ENCODE assay signal across 13 mouse cellular contexts in genomic region chr1:190127878-190128277, GRCm38 (mm10). TPM values are rescaled to one million over a fixed set of nuclear protein-coding genes. Genes with fewer than 3 reads are reported as not detected.
DNase-seq lines count a peak whose midpoint lies in the region; ATAC-seq and TF ChIP-seq lines count a peak whose summit lies in the region.
"Had no signal": no experiment of that assay in that cellular context is flagged by ENCODE, and none has a peak within 500 bp of the region (broad histone marks: within the 10 kb centered on the region; RNA-seq: fewer than 3 reads in every experiment).

No protein-coding gene starts in this region.

- no peak overlapping the region for H3K9ac ChIP-seq in stomach, postnatal 0 days (ENCODE audit: low read length)
- H3K9ac ChIP-seq: neural tube, embryonic 12.5 days had no signal

- no peak overlapping the region for H3K4me2 ChIP-seq in stomach, postnatal 0 days (replicated peaks; ENCODE audit: low read depth)

- peak overlapping the region; percentile 53; the same call in 1 of the 2 replicates for H3K27ac ChIP-seq in layer of hippocampus, adult 2 months
- no peak overlapping the region for H3K27ac ChIP-seq in stomach, postnatal 0 days (replicated peaks)
- H3K27ac ChIP-seq: neural tube, embryonic 12.5 days had no signal

- no peak for TF ChIP-seq EP300 in stomach, postnatal 0 days (optimal IDR thresholded peaks at IDR 0.05)

- intact Hi-C loops in heart, postnatal 14 days (cut with DNase I), result loop anchor here (5.0 kb wide), 1 partner anchor 44 kb away; the partner anchor contains the start of gene Prox1

- no peaks in the 10 kb centered on the region for H3K27me3 ChIP-seq in stomach, postnatal 0 days (ENCODE audit: control insufficient read depth, insufficient read depth, low read length)
- H3K27me3 ChIP-seq: neural tube, embryonic 12.5 days had no signal

- DNase-seq in layer of hippocampus, adult 2 months (ENCODE audit: low spot score in 2 of 2), result no peak
- DNase-seq in layer of hippocampus, adult 9-10 months (ENCODE audit: low spot score), result no peak
- DNase-seq in adrenal gland, adult 2 months, result peak; percentile 86
- DNase-seq in brain, adult 2 months (ENCODE audit: low read depth, low spot score), result peak; percentile 23
- peak; percentile 39 to 62 for DNase-seq in heart, postnatal 14 days
- no peak for DNase-seq in lung, postnatal 14 days
- no peak for DNase-seq in stomach, postnatal 0 days (ENCODE audit: low spot score)
- no peak for DNase-seq in urinary bladder, postnatal 10 days (ENCODE audit: low spot score)
- DNase-seq: kidney, postnatal 25 days; lung, postnatal 10 days had no signal

- no peaks in the 10 kb centered on the region for H3K9me3 ChIP-seq in stomach, postnatal 0 days (ENCODE audit: control insufficient read depth, low read length)
- H3K9me3 ChIP-seq: neural tube, embryonic 12.5 days had no signal

- no peak for TF ChIP-seq CTCF in layer of hippocampus, adult 2 months (conservative IDR thresholded peaks at IDR 0.05)
- TF ChIP-seq CTCF in stomach, postnatal 0 days (IDR thresholded peaks at IDR 0.05; ENCODE audit: low read depth), result no peak

- no peak for ATAC-seq in stomach, postnatal 0 days (ENCODE audit: low FRiP score, low TSS enrichment)
- ATAC-seq: forebrain, embryonic 14.5 days had no signal

- no peak overlapping the region for H3K4me3 ChIP-seq in layer of hippocampus, adult 2 months
- no peak overlapping the region for H3K4me3 ChIP-seq in stomach, postnatal 0 days (ENCODE audit: low read depth, low read length)
- H3K4me3 ChIP-seq: neural tube, embryonic 12.5 days had no signal

- 52% methylated on average over 5 of the region's 5 CpGs for WGBS in stomach, postnatal 0 days

- H3K36me3 ChIP-seq in stomach, postnatal 0 days (ENCODE audit: control insufficient read depth, insufficient read depth, low read length), result no peaks in the 10 kb centered on the region

- H3K4me1 ChIP-seq in stomach, postnatal 0 days (replicated peaks; ENCODE audit: control insufficient read depth, insufficient read depth), result 0 out of 2 replicates have a peak, but pooled peaks cover 2% of the 10 kb centered on the region

RNA-seq across cellular contexts. Expression of gene Prox1, which starts 42.6 kb away (rescaled TPM):
- total RNA-seq in layer of hippocampus, adult 2 months (2021), result 100 to 1,000 TPM; 102 to 112 TPM
- 10 to 100 TPM; 33.4 to 34.0 TPM for total RNA-seq in adrenal gland, adult 2 months (2021)
- 17.4 and 22.8 TPM in 2 replicates for polyA plus RNA-seq in adrenal gland, adult 2 months (2012; rRNA removed)
- total RNA-seq in heart, postnatal 14 days (2021), result 10 to 100 TPM; 39.5 to 43.6 TPM
- 0.40 and 0.54 TPM in 2 replicates for polyA plus RNA-seq in stomach, postnatal 0 days (2015; fragmentation: Nextera tagmentation; extraction: Ambion mirVana)
- total RNA-seq: granulocyte monocyte progenitor cell, adult 5-6 weeks had no signal

Comparison
In these comparisons a context has a peak if more than half of its experiments do, and no peak if none do; other contexts are left out.
1. DNase-seq: peak in adrenal gland, adult 2 months (single experiment), brain, adult 2 months (single experiment) and heart, postnatal 14 days (2 of 2); none in layer of hippocampus, adult 2 months (0 of 2), layer of hippocampus, adult 9-10 months (single experiment), lung, postnatal 14 days (single experiment), stomach, postnatal 0 days (single experiment) and urinary bladder, postnatal 10 days (single experiment).